Mouse (Mus musculus) cortical plate, adult 2 months (tissue): ENCODE data around the gene Stum.

Experiments
- CTCF ChIP-seq: fragments of 200-500 bp; IDR thresholded peaks from 2 replicates; pipeline ENCODE4 v1.5.1; 2011; ENCODE audit warnings: mild to moderate bottlenecking, control low read depth, low read length; ENCODE audit not compliant: insufficient read depth; ENCODE audit errors: extremely low read depth
- POLR2A ChIP-seq: fragments of 200-500 bp; IDR thresholded peaks from 2 replicates; pipeline ENCODE4 v1.6.1; 2011; ENCODE audit warnings: mild to moderate bottlenecking, low read length, control low read depth; ENCODE audit not compliant: insufficient read depth; ENCODE audit errors: extremely low read depth

DNA sequence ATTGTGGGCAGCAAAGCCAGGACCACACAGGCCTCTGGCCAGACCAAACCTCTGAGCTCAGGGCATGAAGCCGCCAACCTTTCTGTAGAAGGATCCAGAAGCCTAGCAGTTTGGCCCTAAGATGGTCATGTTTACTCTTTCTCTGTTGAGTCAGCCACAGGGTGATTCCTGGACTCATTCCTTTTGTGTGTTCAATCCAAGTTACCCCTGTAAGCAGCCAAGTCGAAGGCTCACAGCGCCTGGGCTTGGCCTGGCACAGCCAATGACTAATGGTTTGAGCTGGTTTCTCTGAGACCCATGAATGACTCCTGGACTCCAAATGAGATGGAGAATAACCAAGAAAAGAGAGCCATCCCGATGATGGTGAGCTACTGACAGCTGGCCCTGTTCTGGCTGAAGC lies 15.3 kb downstream of the Stum start:
- TF ChIP-seq POLR2A (no peak), CTCF (no peak)
